Mouse (Mus musculus) hindbrain, embryonic 12.5 days (tissue): ENCODE results near the gene Tpt1. TPM values are rescaled to one million over a fixed set of nuclear protein-coding genes. Genes with fewer than 3 reads are reported as not detected.

Experiments
- ATAC-seq: fragments of 200-750 bp; cut with Nextera tagmentation; 2 replicates; pipeline ENCODE4 v1.8.0; 2017; ENCODE audit warnings: moderate TSS enrichment; ENCODE audit not compliant: low FRiP score
- H3K27ac ChIP-seq: fragments of 300-500 bp; sonication (generic); 2 replicates; pipeline ENCODE4 v1.5.1; 2016; ENCODE audit warnings: mild to moderate bottlenecking
- H3K27me3 ChIP-seq: fragments of 300-500 bp; sonication (generic); 2 replicates; pipeline ENCODE4 v1.6.1; 2016; ENCODE audit warnings: mild to moderate bottlenecking
- H3K36me3 ChIP-seq: fragments of 300-500 bp; sonication (generic); 2 replicates; pipeline ENCODE4 v1.6.1; 2016; ENCODE audit warnings: mild to moderate bottlenecking
- H3K4me1 ChIP-seq: fragments of 300-500 bp; sonication (generic); 2 replicates; pipeline ENCODE4 v1.6.1; 2016
- H3K4me2 ChIP-seq: fragments of 300-500 bp; sonication (generic); replicated peaks from 2 replicates; pipeline ENCODE4 v1.6.1; 2016; ENCODE audit warnings: mild to moderate bottlenecking
- H3K4me3 ChIP-seq: fragments of 300-500 bp; sonication (generic); 2 replicates; pipeline ENCODE4 v1.5.1; 2016; ENCODE audit warnings: mild to moderate bottlenecking
- H3K9ac ChIP-seq: fragments of 300-500 bp; sonication (generic); 2 replicates; pipeline ENCODE4 v1.6.1; 2016; ENCODE audit warnings: mild to moderate bottlenecking, moderate library complexity
- H3K9me3 ChIP-seq: fragments of 300-500 bp; sonication (generic); replicated peaks from 2 replicates; pipeline ENCODE4 v1.6.1; 2016; ENCODE audit warnings: mild to moderate bottlenecking
- WGBS: fragments of 180-500 bp; shearing (Covaris S2); methylation state at CpG from one replicate; pipeline ENCODE4 v1.1.7; 2016; 5-methylcytosine and 5-hydroxymethylcytosine counted together
- polyA plus RNA-seq: library from polyadenylated mRNA; unstranded; fragments of >200 nt; fragmentation: Nextera tagmentation; extraction: Ambion mirVana; gene quantifications from 2 replicates; pipeline ENCODE4 v1.2.1, GENCODE M21; 2016

The Tpt1 gene
- polyA plus RNA-seq = 873 and 904 TPM in 2 replicates

- ATAC-seq = peak; percentile 98
- under 1% methylated on average over 91 of the region's 108 CpGs for WGBS
Measured at GRCm38 (mm10) chr14:75844867-75845697, at the start of gene Tpt1. Gene Tpt1 (plus strand): TSS chr14:75845093.

GRCm38 (mm10) chr14:75795918-75796317, 49.0 kb upstream of the Tpt1 start:
- Histone ChIP-seq H3K27ac (no peak overlapping the region), H3K9me3 (no peaks in the 10 kb centered on the region), H3K4me3 (no peak overlapping the region), H3K27me3 (no peaks in the 10 kb centered on the region), H3K4me1 (peaks cover 3% of the 10 kb centered on the region; the same call in 1 of the 2 replicates), H3K4me2 (no peak overlapping the region), H3K9ac (no peak overlapping the region), H3K36me3 (no peaks in the 10 kb centered on the region)
- WGBS = 87% methylated on average over 4 of the region's 4 CpGs
- ATAC-seq = no peak

More at GRCm38 (mm10) chr14:75844867-75845697, at the start of gene Tpt1:
- Histone ChIP-seq H3K9me3 (no peaks in the 10 kb centered on the region), H3K27me3 (no peaks in the 10 kb centered on the region), H3K27ac (peak within 1 kb of the TSS; percentile 98), H3K4me1 (peaks cover 21% of the 10 kb centered on the region), H3K36me3 (peaks cover 33% of the 10 kb centered on the region), H3K4me2 (peak within 1 kb of the TSS; percentile 52), H3K4me3 (peak within 1 kb of the TSS; percentile 89), H3K9ac (peak within 1 kb of the TSS; percentile 96)

- no peaks in the 10 kb centered on the region for H3K27me3 ChIP-seq
- no peaks in the 10 kb centered on the region for H3K36me3 ChIP-seq
- no peak overlapping the region for H3K4me2 ChIP-seq
- no peak overlapping the region for H3K4me3 ChIP-seq
- no peak overlapping the region for H3K27ac ChIP-seq
- no peak overlapping the region for H3K9ac ChIP-seq
- peaks cover 3% of the 10 kb centered on the region; the same call in 1 of the 2 replicates for H3K4me1 ChIP-seq
- ATAC-seq = no peak
- 48% methylated on average over 5 of the region's 5 CpGs for WGBS
- no peaks in the 10 kb centered on the region for H3K9me3 ChIP-seq
Measured at GRCm38 (mm10) chr14:75797769-75798386, 47.0 kb upstream of the Tpt1 start.

- no peak for ATAC-seq
- Histone ChIP-seq H3K9me3 (no peaks in the 10 kb centered on the region), H3K36me3 (no peaks in the 10 kb centered on the region), H3K9ac (no peak overlapping the region), H3K4me1 (no peaks in the 10 kb centered on the region), H3K27ac (no peak overlapping the region), H3K4me2 (no peak overlapping the region), H3K4me3 (no peak overlapping the region), H3K27me3 (no peaks in the 10 kb centered on the region)
- 66% methylated on average over 8 of the region's 8 CpGs for WGBS
Measured at GRCm38 (mm10) chr14:75807800-75808199, 37.1 kb upstream of the Tpt1 start.

- WGBS = 88% methylated on average over 6 of the region's 6 CpGs
- Histone ChIP-seq H3K4me1 (no peaks in the 10 kb centered on the region), H3K27me3 (no peaks in the 10 kb centered on the region), H3K4me3 (no peak overlapping the region), H3K9ac (no peak overlapping the region), H3K36me3 (no peaks in the 10 kb centered on the region), H3K27ac (no peak overlapping the region), H3K9me3 (no peaks in the 10 kb centered on the region), H3K4me2 (no peak overlapping the region)
- no peak for ATAC-seq
Measured at GRCm38 (mm10) chr14:75809931-75810330, 35.0 kb upstream of the Tpt1 start.

- H3K9me3 ChIP-seq = no peaks in the 10 kb centered on the region
- no peak overlapping the region for H3K9ac ChIP-seq
- H3K36me3 ChIP-seq = no peaks in the 10 kb centered on the region
- H3K27me3 ChIP-seq = no peaks in the 10 kb centered on the region
- H3K4me1 ChIP-seq = no peaks in the 10 kb centered on the region
- no peak for ATAC-seq
- 90% methylated on average over 2 of the region's 2 CpGs for WGBS
- no peak overlapping the region for H3K4me3 ChIP-seq
- H3K4me2 ChIP-seq = no peak overlapping the region
- H3K27ac ChIP-seq = no peak overlapping the region
Measured at GRCm38 (mm10) chr14:75818528-75818927, 26.4 kb upstream of the Tpt1 start.

GRCm38 (mm10) chr14:75819341-75819740, 25.6 kb upstream of the Tpt1 start:
- ATAC-seq = no peak
- H3K27ac ChIP-seq = no peak overlapping the region
- H3K36me3 ChIP-seq = no peaks in the 10 kb centered on the region
- no peaks in the 10 kb centered on the region for H3K27me3 ChIP-seq
- no peaks in the 10 kb centered on the region for H3K9me3 ChIP-seq
- 93% methylated on average over 2 of the region's 2 CpGs for WGBS
- no peak overlapping the region for H3K9ac ChIP-seq
- H3K4me2 ChIP-seq = no peak overlapping the region
- no peak overlapping the region for H3K4me3 ChIP-seq
- no peaks in the 10 kb centered on the region for H3K4me1 ChIP-seq

- Histone ChIP-seq H3K4me1 (no peaks in the 10 kb centered on the region), H3K27ac (no peak overlapping the region), H3K9ac (no peak overlapping the region), H3K36me3 (no peaks in the 10 kb centered on the region), H3K9me3 (no peaks in the 10 kb centered on the region), H3K4me2 (no peak overlapping the region), H3K27me3 (no peaks in the 10 kb centered on the region), H3K4me3 (no peak overlapping the region)
- ATAC-seq = no peak
- 90% methylated on average over 5 of the region's 5 CpGs for WGBS
Measured at GRCm38 (mm10) chr14:75820007-75820406, 24.9 kb upstream of the Tpt1 start.

- Histone ChIP-seq H3K4me3 (no peak overlapping the region), H3K36me3 (no peaks in the 10 kb centered on the region), H3K27me3 (peaks cover 16% of the 10 kb centered on the region), H3K9me3 (no peaks in the 10 kb centered on the region), H3K4me2 (no peak overlapping the region), H3K9ac (no peak overlapping the region), H3K4me1 (0 out of 2 replicates have a peak, but pooled peaks cover 10% of the 10 kb centered on the region), H3K27ac (no peak overlapping the region)
- no peak for ATAC-seq
- 73% methylated on average over 3 of the region's 3 CpGs for WGBS
Measured at GRCm38 (mm10) chr14:75826851-75827410, 18.0 kb upstream of the Tpt1 start.

- Histone ChIP-seq H3K27me3 (peaks cover 16% of the 10 kb centered on the region), H3K4me3 (no peak overlapping the region), H3K9me3 (no peaks in the 10 kb centered on the region), H3K4me2 (no peak overlapping the region), H3K27ac (no peak overlapping the region), H3K36me3 (no peaks in the 10 kb centered on the region), H3K9ac (no peak overlapping the region), H3K4me1 (0 out of 2 replicates have a peak, but pooled peaks cover 14% of the 10 kb centered on the region)
- WGBS = 34% methylated on average over 11 of the region's 11 CpGs
- no peak for ATAC-seq
Measured at GRCm38 (mm10) chr14:75828221-75828620, 16.7 kb upstream of the Tpt1 start.

- H3K4me3 ChIP-seq = peak overlapping the region; percentile 25
- peaks cover 23% of the 10 kb centered on the region for H3K4me1 ChIP-seq
- peaks cover 16% of the 10 kb centered on the region for H3K27me3 ChIP-seq
- WGBS = 9% methylated on average over 32 of the region's 32 CpGs
- H3K27ac ChIP-seq = no peak overlapping the region
- H3K9ac ChIP-seq = peak overlapping the region; percentile 39; the same call in 1 of the 2 replicates
- ATAC-seq = no peak
- H3K4me2 ChIP-seq = peak overlapping the region; percentile 55
- no peaks in the 10 kb centered on the region for H3K9me3 ChIP-seq
- no peaks in the 10 kb centered on the region for H3K36me3 ChIP-seq
Measured at GRCm38 (mm10) chr14:75828866-75829806, 15.8 kb upstream of the Tpt1 start.
